Mouse (Mus musculus) liver, embryonic 13.5 days (tissue): Measurements from ENCODE around the gene Ankrd1. TPM values are rescaled to one million over a fixed set of nuclear protein-coding genes. Genes with fewer than 3 reads are reported as not detected.

Experiments
- polyA plus RNA-seq: library from polyadenylated mRNA; unstranded; fragments of >200 nt; fragmentation: Nextera tagmentation; extraction: Ambion mirVana; gene quantifications from 2 replicates; pipeline ENCODE4 v1.2.1, GENCODE M21; 2015

The Ankrd1 gene
- polyA plus RNA-seq, 1 experiment from 2014 or later = 0.37 TPM

Other genes with a start within 250 kb of the Ankrd1 start
- gene Htr7, start 62.6 kb downstream of the Ankrd1 start, polyA plus RNA-seq = not detected in 2 replicates
- 63.4 and 71.9 TPM in 2 replicates for gene Rpp30, start 36.4 kb downstream of the Ankrd1 start, polyA plus RNA-seq
- 22.6 and 26.9 TPM in 2 replicates for gene Pcgf5, start 228.2 kb upstream of the Ankrd1 start, polyA plus RNA-seq